Mouse (Mus musculus) heart, postnatal 0 days (tissue): ENCODE data around the gene Exosc7.

Experiments used
- CTCF ChIP-seq: IDR thresholded peaks from 2 replicates; pipeline ENCODE4 v1.5.1; 2016; ENCODE audit warnings: antibody characterized with exemption, control low read depth, low read depth
- EP300 ChIP-seq: IDR thresholded peaks from 2 replicates; pipeline ENCODE4 v1.6.1; 2016; ENCODE audit warnings: antibody characterized with exemption, low read depth

- no peak for TF ChIP-seq CTCF
- TF ChIP-seq EP300 = no peak
Measured at GRCm38 (mm10) chr9:123104362-123104761, 8.7 kb upstream of the Exosc7 start.
